ENCODE assay signal across 17 mouse cellular contexts in genomic region chr10:86863429-86863828, GRCm38 (mm10).
DNase-seq lines count a peak whose midpoint lies in the region; ATAC-seq and TF ChIP-seq lines count a peak whose summit lies in the region.
"Had no signal": no experiment of that assay in that cellular context is flagged by ENCODE, and none has a peak within 500 bp of the region (broad histone marks: within the 10 kb centered on the region; RNA-seq: fewer than 3 reads in every experiment).

No protein-coding gene starts in this region.

- TF ChIP-seq CTCF in intestine, postnatal 0 days (IDR thresholded peaks at IDR 0.05; ENCODE audit: low read depth), result peak; percentile 55
- TF ChIP-seq CTCF in thymus, adult 2 months (IDR thresholded peaks at IDR 0.05; ENCODE audit: borderline replicate concordance, control insufficient read depth, extremely low read depth, insufficient read depth, low read length, poor library complexity), result peak; percentile 52; the same call in 1 of the 2 replicates
- peak; percentile 41; the same call in 1 of the 2 replicates for TF ChIP-seq CTCF in brain, embryonic 14.5 days (IDR thresholded peaks at IDR 0.05; ENCODE audit: borderline replicate concordance, extremely low read depth, insufficient read depth, insufficient read length)

- H3K4me3 ChIP-seq in intestine, postnatal 0 days (ENCODE audit: low read depth, low read length), result no peak overlapping the region
- H3K4me3 ChIP-seq in intestine, embryonic 15.5 days (replicated peaks), result no peak overlapping the region
- no peak overlapping the region for H3K4me3 ChIP-seq in thymus, adult 2 months (ENCODE audit: control insufficient read depth, insufficient read depth, low read length)
- H3K4me3 ChIP-seq: limb, embryonic 15.5 days; megakaryocyte, embryonic 14.5 days; myocyte had no signal

- H3K36me3 ChIP-seq in intestine, postnatal 0 days (ENCODE audit: control insufficient read depth, insufficient read depth), result no peaks in the 10 kb centered on the region
- no peaks in the 10 kb centered on the region for H3K36me3 ChIP-seq in intestine, embryonic 15.5 days
- no peaks in the 10 kb centered on the region for H3K36me3 ChIP-seq in thymus, adult 2 months (ENCODE audit: control insufficient read depth, insufficient read depth, low read length)
- H3K36me3 ChIP-seq: limb, embryonic 15.5 days had no signal

- no peak for ATAC-seq in intestine, postnatal 0 days
- ATAC-seq in intestine, embryonic 15.5 days, result no peak
- ATAC-seq: hindbrain, embryonic 16.5 days had no signal

- DNase-seq in thymus, adult 2 months, result no peak
- no peak for DNase-seq in thymus, postnatal 0 days (ENCODE audit: low spot score)
- DNase-seq in brain, embryonic 14.5 days (ENCODE audit: low read depth), result no peak
- no peak for DNase-seq in cerebellum, adult 9-10 months
- DNase-seq in cerebellum, postnatal 14 days, result no peak
- DNase-seq: adrenal gland, adult 8-10 months; cerebellum, adult 11 months; gastrocnemius, postnatal 14 days; kidney, postnatal 25 days; spleen, adult 18-20 months; thymus, adult 18-20 months had no signal

- no peak overlapping the region for H3K4me2 ChIP-seq in intestine, postnatal 0 days (replicated peaks; ENCODE audit: low read depth)
- no peak overlapping the region for H3K4me2 ChIP-seq in intestine, embryonic 15.5 days (replicated peaks)
- H3K4me2 ChIP-seq: limb, embryonic 15.5 days had no signal

- H3K27ac ChIP-seq in intestine, postnatal 0 days (ENCODE audit: low read depth, low read length), result no peak overlapping the region
- H3K27ac ChIP-seq in intestine, embryonic 15.5 days, result no peak overlapping the region
- H3K27ac ChIP-seq in thymus, adult 2 months (ENCODE audit: control insufficient read depth, insufficient read depth, low read length), result no peak overlapping the region
- H3K27ac ChIP-seq: limb, embryonic 15.5 days had no signal

- TF ChIP-seq POLR2A in thymus, adult 2 months (IDR thresholded peaks at IDR 0.05; ENCODE audit: control insufficient read depth, extremely low read depth, insufficient read depth, low read length, poor library complexity), result no peak
- no peak for TF ChIP-seq POLR2A in brain, embryonic 14.5 days (IDR thresholded peaks at IDR 0.05; ENCODE audit: borderline replicate concordance, extremely low read depth, insufficient read depth, insufficient read length, poor library complexity, severe bottlenecking)

- no peaks in the 10 kb centered on the region for H3K4me1 ChIP-seq in intestine, postnatal 0 days (replicated peaks; ENCODE audit: control insufficient read depth, insufficient read depth, low read length)
- H3K4me1 ChIP-seq in intestine, embryonic 15.5 days (replicated peaks), result no peaks in the 10 kb centered on the region
- H3K4me1 ChIP-seq in thymus, adult 2 months (replicated peaks; ENCODE audit: control insufficient read depth, insufficient read depth, low read length), result no peaks in the 10 kb centered on the region
- H3K4me1 ChIP-seq: limb, embryonic 15.5 days; megakaryocyte, embryonic 14.5 days had no signal

- no peak overlapping the region for H3K9ac ChIP-seq in intestine, postnatal 0 days (ENCODE audit: low read depth, low read length)
- no peak overlapping the region for H3K9ac ChIP-seq in intestine, embryonic 15.5 days
- H3K9ac ChIP-seq: limb, embryonic 15.5 days had no signal

- WGBS in intestine, postnatal 0 days, result 91% methylated on average over 6 of the region's 6 CpGs
- WGBS in intestine, embryonic 15.5 days, result 88% methylated on average over 6 of the region's 6 CpGs
- WGBS in thymus, adult 2 months, result 94% methylated on average over 6 of the region's 6 CpGs

- no peaks in the 10 kb centered on the region for H3K9me3 ChIP-seq in intestine, postnatal 0 days (ENCODE audit: control insufficient read depth)
- H3K9me3 ChIP-seq in intestine, embryonic 15.5 days, result no peaks in the 10 kb centered on the region
- H3K9me3 ChIP-seq: limb, embryonic 15.5 days had no signal

- no peaks in the 10 kb centered on the region for H3K27me3 ChIP-seq in intestine, postnatal 0 days (replicated peaks; ENCODE audit: control insufficient read depth, insufficient read depth, low read length)
- no peaks in the 10 kb centered on the region for H3K27me3 ChIP-seq in intestine, embryonic 15.5 days (replicated peaks)
- H3K27me3 ChIP-seq in thymus, adult 2 months (ENCODE audit: control insufficient read depth, insufficient read depth, low read length), result no peaks in the 10 kb centered on the region
- H3K27me3 ChIP-seq: limb, embryonic 15.5 days had no signal
